Mouse (Mus musculus): ENCODE measurements around the gene Usp4. TPM values are rescaled to one million over a fixed set of nuclear protein-coding genes. Genes with fewer than 3 reads are reported as not detected.

The Usp4 gene
- total RNA-seq, 2 experiments from 2014 or later = 122 to 125 TPM

GRCm38 (mm10) chr9:108340258-108341138 is 7.2 kb upstream of the Usp4 start:
- DNase-seq (ENCODE audit: extremely low spot score in 1 of 2, low spot score in 2 of 2) = no peak
- intact Hi-C loops (cut with DNase I) = no loop called here

- no peak for DNase-seq (ENCODE audit: extremely low spot score in 1 of 2, low spot score in 2 of 2)
- intact Hi-C loops (cut with DNase I) = no loop called here
These were observed 6.5 kb upstream of the Usp4 start for GRCm38 (mm10) chr9:108341139-108341475.

GRCm38 (mm10) chr9:108341801-108342200 is 5.9 kb upstream of the Usp4 start:
- no peak for DNase-seq (ENCODE audit: extremely low spot score in 1 of 2, low spot score in 2 of 2)
- intact Hi-C loops (cut with DNase I) = no loop called here

- intact Hi-C loops (cut with DNase I) = no loop called here
- DNase-seq (ENCODE audit: extremely low spot score in 1 of 2, low spot score in 2 of 2) = no peak
These were observed 5.3 kb upstream of the Usp4 start for GRCm38 (mm10) chr9:108342301-108342831.

- intact Hi-C loops (cut with DNase I) = no loop called here
- no peak for DNase-seq (ENCODE audit: extremely low spot score in 1 of 2, low spot score in 2 of 2)
These were observed 4.3 kb upstream of the Usp4 start for GRCm38 (mm10) chr9:108343331-108343730.

- intact Hi-C loops (cut with DNase I) = no loop called here
- no peak for DNase-seq (ENCODE audit: extremely low spot score in 1 of 2, low spot score in 2 of 2)
These were observed 3.8 kb upstream of the Usp4 start for GRCm38 (mm10) chr9:108343835-108344234.

- DNase-seq (ENCODE audit: extremely low spot score in 1 of 2, low spot score in 2 of 2) = no peak
- intact Hi-C loops (cut with DNase I) = no loop called here
These were observed 3.2 kb upstream of the Usp4 start for GRCm38 (mm10) chr9:108344471-108344870.

- intact Hi-C loops (cut with DNase I) = no loop called here
- DNase-seq (ENCODE audit: extremely low spot score in 1 of 2, low spot score in 2 of 2) = no peak
These were observed 629 bp upstream of the Usp4 start for GRCm38 (mm10) chr9:108347024-108347423.

GRCm38 (mm10) chr9:108348290-108348680 is 632 bp downstream of the Usp4 start:
- no peak for DNase-seq (ENCODE audit: extremely low spot score in 1 of 2, low spot score in 2 of 2)
- intact Hi-C loops (cut with DNase I) = no loop called here

- no peak for DNase-seq (ENCODE audit: extremely low spot score in 1 of 2, low spot score in 2 of 2)
- intact Hi-C loops (cut with DNase I) = loop anchor here (5.0 kb wide), 1 partner anchor 38 kb away; no protein-coding TSS in a partner anchor
These were observed 2.1 kb downstream of the Usp4 start for GRCm38 (mm10) chr9:108349727-108350126.

GRCm38 (mm10) chr9:108378234-108378633 is 30.6 kb downstream of the Usp4 start:
- intact Hi-C loops (cut with DNase I) = no loop called here
- no peak for DNase-seq (ENCODE audit: extremely low spot score in 1 of 2, low spot score in 2 of 2)

GRCm38 (mm10) chr9:108378736-108379135 is 31.1 kb downstream of the Usp4 start:
- DNase-seq (ENCODE audit: extremely low spot score in 1 of 2, low spot score in 2 of 2) = no peak
- intact Hi-C loops (cut with DNase I) = no loop called here

- intact Hi-C loops (cut with DNase I) = no loop called here
- no peak for DNase-seq (ENCODE audit: extremely low spot score in 1 of 2, low spot score in 2 of 2)
These were observed 31.6 kb downstream of the Usp4 start for GRCm38 (mm10) chr9:108379294-108379693.

- DNase-seq (ENCODE audit: extremely low spot score in 1 of 2, low spot score in 2 of 2) = no peak
- intact Hi-C loops (cut with DNase I) = no loop called here
These were observed 33.7 kb downstream of the Usp4 start for GRCm38 (mm10) chr9:108381382-108381781.

GRCm38 (mm10) chr9:108385006-108385405 is 37.4 kb downstream of the Usp4 start:
- no peak for DNase-seq (ENCODE audit: extremely low spot score in 1 of 2, low spot score in 2 of 2)
- intact Hi-C loops (cut with DNase I) = loop anchor here (5.0 kb wide), 1 partner anchor 33 kb away; no protein-coding TSS in a partner anchor

GRCm38 (mm10) chr9:108386816-108387215 is 39.2 kb downstream of the Usp4 start:
- DNase-seq (ENCODE audit: extremely low spot score in 1 of 2, low spot score in 2 of 2) = no peak
- intact Hi-C loops (cut with DNase I) = loop anchor here (5.0 kb wide), 1 partner anchor 35 kb away; no protein-coding TSS in a partner anchor

GRCm38 (mm10) chr9:108388601-108389000 is 40.9 kb downstream of the Usp4 start:
- intact Hi-C loops (cut with DNase I) = loop anchor here (5.0 kb wide), 1 partner anchor 36 kb away; no protein-coding TSS in a partner anchor
- DNase-seq (ENCODE audit: extremely low spot score in 1 of 2, low spot score in 2 of 2) = no peak

- DNase-seq (ENCODE audit: extremely low spot score in 1 of 2, low spot score in 2 of 2) = peak in 1 of 2 experiments; percentile 41
- intact Hi-C loops (cut with DNase I) = loop anchor here (5.0 kb wide), 1 partner anchor 37 kb away; no protein-coding TSS in a partner anchor
These were observed 41.6 kb downstream of the Usp4 start for GRCm38 (mm10) chr9:108389220-108389619.

GRCm38 (mm10) chr9:108392676-108393075 is 45.0 kb downstream of the Usp4 start, which contains the start of gene 1700102P08Rik:
Gene 1700102P08Rik (plus strand): TSS chr9:108392805.
- intact Hi-C loops (cut with DNase I) = no loop called here
- no peak for DNase-seq (ENCODE audit: extremely low spot score in 1 of 2, low spot score in 2 of 2)

GRCm38 (mm10) chr9:108394191-108394590 is 46.5 kb downstream of the Usp4 start:
- intact Hi-C loops (cut with DNase I) = no loop called here

More at GRCm38 (mm10) chr9:108394191-108394590, 46.5 kb downstream of the Usp4 start:
- DNase-seq (ENCODE audit: extremely low spot score in 1 of 2, low spot score in 2 of 2) = no peak
